Mouse (Mus musculus) lung, postnatal 4 days (tissue): ENCODE measurements at regions not wholly inside any gene's neighbourhood (a gene's known extent, or its start where the extent isn't known, plus 50 kb on each side); places are given as distances from the start of the nearest gene placed in this dataset.
"Not testable (repeated sequence)": the region's sequence is repeated elsewhere in the genome, so short reads cannot be mapped to it uniquely, and the experiment has no call there.

Experiments
- DNase-seq, 2 experiments: peaks; one replicate each; pipeline ENCODE4 v3.0.0; 2021

GRCm38 (mm10) chr9:115422786-115423185 is 112.6 kb upstream of the Stt3b start:
- DNase-seq, result peak; percentile 6 to 32

- no peak for DNase-seq
Observed at GRCm38 (mm10) chr9:115426682-115427081, 116.5 kb upstream of the Stt3b start.

- no peak for DNase-seq
Observed at GRCm38 (mm10) chr9:115430271-115430670, 120.0 kb upstream of the Stt3b start.

- peak; percentile 18 to 24 for DNase-seq
Observed at GRCm38 (mm10) chr9:115434696-115435095, 124.5 kb upstream of the Stt3b start.

GRCm38 (mm10) chr9:115436301-115436700 is 126.1 kb upstream of the Stt3b start:
- no peak for DNase-seq

- not testable (repeated sequence) for DNase-seq
Observed at GRCm38 (mm10) chr9:115438234-115438633, 128.0 kb upstream of the Stt3b start.

GRCm38 (mm10) chr9:115446681-115447080 is 136.5 kb upstream of the Stt3b start:
- DNase-seq, result no peak

GRCm38 (mm10) chr9:115450741-115451320 is 140.6 kb upstream of the Stt3b start:
- no peak for DNase-seq

- DNase-seq, result no peak
Observed at GRCm38 (mm10) chr9:115454771-115455170, 144.6 kb upstream of the Stt3b start.

GRCm38 (mm10) chr9:115456121-115456520 is 145.9 kb upstream of the Stt3b start:
- no peak for DNase-seq

GRCm38 (mm10) chr9:115456638-115457037 is 146.4 kb upstream of the Stt3b start:
- no peak for DNase-seq

GRCm38 (mm10) chr9:115457889-115458710 is 147.9 kb upstream of the Stt3b start:
- DNase-seq, result no peak

GRCm38 (mm10) chr9:115459075-115459474 is 148.9 kb upstream of the Stt3b start:
- not testable (repeated sequence) for DNase-seq

- DNase-seq, result no peak
Observed at GRCm38 (mm10) chr9:115465326-115465725, 155.1 kb upstream of the Stt3b start.

- no peak for DNase-seq
Observed at GRCm38 (mm10) chr9:115468641-115469040, 158.4 kb upstream of the Stt3b start.

- no peak for DNase-seq
Observed at GRCm38 (mm10) chr9:115471582-115471981, 161.4 kb upstream of the Stt3b start.

GRCm38 (mm10) chr9:115473037-115473436 is 162.8 kb upstream of the Stt3b start:
- DNase-seq, result no peak

GRCm38 (mm10) chr9:115473847-115474246 is 163.6 kb upstream of the Stt3b start:
- no peak for DNase-seq

GRCm38 (mm10) chr9:115474342-115474741 is 164.1 kb upstream of the Stt3b start:
- DNase-seq, result no peak

- no peak for DNase-seq
Observed at GRCm38 (mm10) chr9:115476205-115476604, 166.0 kb upstream of the Stt3b start.

GRCm38 (mm10) chr9:115477556-115478220 is 167.5 kb upstream of the Stt3b start:
- DNase-seq, result no peak

GRCm38 (mm10) chr9:115478946-115479345 is 168.7 kb upstream of the Stt3b start:
- no peak for DNase-seq

GRCm38 (mm10) chr9:115481176-115481575 is 171.0 kb upstream of the Stt3b start:
- DNase-seq, result no peak

- no peak for DNase-seq
Observed at GRCm38 (mm10) chr9:115483024-115483423, 172.8 kb upstream of the Stt3b start.
